Mouse (Mus musculus) spleen, adult 2 months (tissue): ENCODE data around the gene Dnal4. TPM values are rescaled to one million over a fixed set of nuclear protein-coding genes. Genes with fewer than 3 reads are reported as not detected.

Source experiments
- DNase-seq, 2 experiments: peaks; one replicate each; pipeline versions ENCODE4 v3.0.0 to v3.0.0-alpha.2; 2012 to 2021; ENCODE audit warnings: low spot score in 2 of 2, low read depth in 1 of 2
- H3K27ac ChIP-seq: fragments of 200-500 bp; 2 replicates; pipeline ENCODE4 v1.5.1; 2012; ENCODE audit warnings: low read length, inconsistent platforms; ENCODE audit not compliant: insufficient read depth
- H3K27me3 ChIP-seq: fragments of 200-500 bp; 2 replicates; pipeline ENCODE4 v1.6.1; 2012; ENCODE audit warnings: mild to moderate bottlenecking, moderate library complexity, low read length, inconsistent platforms; ENCODE audit not compliant: control insufficient read depth, insufficient read depth
- H3K36me3 ChIP-seq: fragments of 200-500 bp; 2 replicates; pipeline ENCODE4 v1.6.1; 2012; ENCODE audit warnings: mild to moderate bottlenecking, low read length, inconsistent platforms; ENCODE audit not compliant: control insufficient read depth, insufficient read depth
- H3K4me1 ChIP-seq: fragments of 200-500 bp; 2 replicates; pipeline ENCODE4 v1.6.1; 2011; ENCODE audit warnings: inconsistent platforms; ENCODE audit not compliant: control insufficient read depth, insufficient read depth, insufficient read length
- H3K4me3 ChIP-seq: fragments of 200-500 bp; 2 replicates; pipeline ENCODE4 v1.5.1; 2011; ENCODE audit warnings: mild to moderate bottlenecking, inconsistent platforms; ENCODE audit not compliant: insufficient read depth, insufficient read length; ENCODE audit errors: extremely low read depth
- CTCF ChIP-seq: fragments of 200-500 bp; IDR thresholded peaks from 2 replicates; pipeline ENCODE4 v1.5.1; 2011; ENCODE audit warnings: mild to moderate bottlenecking, inconsistent platforms; ENCODE audit not compliant: insufficient read depth, insufficient read length, insufficient replicate concordance; ENCODE audit errors: extremely low read depth
- POLR2A ChIP-seq: fragments of 200-500 bp; IDR thresholded peaks from 2 replicates; pipeline ENCODE4 v1.6.1; 2011; ENCODE audit warnings: low read depth, low read length, inconsistent platforms
- WGBS: fragments of 180-500 bp; shearing (Covaris S2); methylation state at CpG from one replicate; pipeline ENCODE4 v1.1.7; 2018; 5-methylcytosine and 5-hydroxymethylcytosine counted together
- polyA plus RNA-seq: library from polyadenylated mRNA; depleted of rRNA; stranded (reverse); fragments of >200 nt; gene quantifications from 2 replicates; pipeline ENCODE4 v1.2.3, GENCODE M21; 2012; rRNA removed

Dnal4 gene
- 18.1 and 21.3 TPM in 2 replicates for polyA plus RNA-seq

- DNase-seq, result no peak
- Histone ChIP-seq H3K4me3 (no peak within 1 kb of the TSS), H3K27me3 (no peaks in the 10 kb centered on the region), H3K27ac (no peak within 1 kb of the TSS), H3K4me1 (peaks cover 2% of the 10 kb centered on the region; the same call in 1 of the 2 replicates), H3K36me3 (no peaks in the 10 kb centered on the region)
- no peak for TF ChIP-seq POLR2A
- no peak for TF ChIP-seq CTCF
These were observed at the start of gene Dnal4 for GRCm38 (mm10) chr15:79777749-79778148. Gene Dnal4, minus strand, starts transcription at chr15:79777849.

GRCm38 (mm10) chr15:79827061-79827777 lies 49.6 kb upstream of the Dnal4 start:
- H3K27ac ChIP-seq, result no peak overlapping the region
- TF ChIP-seq CTCF, result no peak
- WGBS, result 92% methylated on average over 14 of the region's 14 CpGs
- H3K27me3 ChIP-seq, result no peaks in the 10 kb centered on the region
- no peaks in the 10 kb centered on the region; the same call in 1 of the 2 replicates for H3K36me3 ChIP-seq
- no peak overlapping the region for H3K4me3 ChIP-seq
- no peak for DNase-seq
- H3K4me1 ChIP-seq, result no peaks in the 10 kb centered on the region

- Histone ChIP-seq H3K36me3 (no peaks in the 10 kb centered on the region; the same call in 1 of the 2 replicates), H3K27me3 (no peaks in the 10 kb centered on the region), H3K4me3 (no peak overlapping the region), H3K27ac (no peak overlapping the region), H3K4me1 (no peaks in the 10 kb centered on the region)
- TF ChIP-seq CTCF (no peak), POLR2A (no peak)
- DNase-seq, result no peak
- 86% methylated on average over 9 of the region's 9 CpGs for WGBS
These were observed 48.7 kb upstream of the Dnal4 start for GRCm38 (mm10) chr15:79826221-79826935.

GRCm38 (mm10) chr15:79825146-79825825 lies 47.6 kb upstream of the Dnal4 start:
- Histone ChIP-seq H3K27ac (no peak overlapping the region), H3K4me1 (no peaks in the 10 kb centered on the region), H3K4me3 (no peak overlapping the region), H3K36me3 (no peaks in the 10 kb centered on the region; the same call in 1 of the 2 replicates), H3K27me3 (no peaks in the 10 kb centered on the region)
- no peak for TF ChIP-seq CTCF
- no peak for TF ChIP-seq POLR2A
- DNase-seq, result no peak
- WGBS, result 82% methylated on average over 14 of the region's 14 CpGs

- 78% methylated on average over 19 of the region's 19 CpGs for WGBS
- Histone ChIP-seq H3K36me3 (no peaks in the 10 kb centered on the region; the same call in 1 of the 2 replicates), H3K4me1 (no peaks in the 10 kb centered on the region), H3K4me3 (no peak overlapping the region), H3K27ac (no peak overlapping the region), H3K27me3 (no peaks in the 10 kb centered on the region)
- TF ChIP-seq CTCF, result no peak
- no peak for TF ChIP-seq POLR2A
- DNase-seq, result no peak
These were observed 46.1 kb upstream of the Dnal4 start for GRCm38 (mm10) chr15:79823588-79824280.
